Mouse (Mus musculus): Measurements from ENCODE around the gene U2surp.

Gene U2surp

GRCm38 (mm10) chr9:95511472-95512330 is at the start of gene U2surp:
Gene U2surp (minus strand): TSS chr9:95511996.
- peak; percentile 97 to 98 for DNase-seq

- DNase-seq = peak; percentile 6 to 29
These were observed 48.3 kb upstream of the U2surp start for GRCm38 (mm10) chr9:95559936-95560735.

- peak; percentile 6 to 22 for DNase-seq
These were observed 47.5 kb upstream of the U2surp start, which contains the start of gene Paqr9 for GRCm38 (mm10) chr9:95559059-95559935. Gene Paqr9 (plus strand): TSS chr9:95559657.

GRCm38 (mm10) chr9:95558726-95559058 is 46.9 kb upstream of the U2surp start:
- DNase-seq = no peak

GRCm38 (mm10) chr9:95557722-95558121 is 45.9 kb upstream of the U2surp start:
- DNase-seq = no peak

GRCm38 (mm10) chr9:95556067-95556512 is 44.3 kb upstream of the U2surp start:
- DNase-seq = no peak

- DNase-seq = no peak
These were observed 43.5 kb upstream of the U2surp start for GRCm38 (mm10) chr9:95555233-95555740.

- DNase-seq = no peak
These were observed 42.7 kb upstream of the U2surp start for GRCm38 (mm10) chr9:95554231-95555221.

- DNase-seq = no peak
These were observed 40.4 kb upstream of the U2surp start for GRCm38 (mm10) chr9:95552175-95552705.

GRCm38 (mm10) chr9:95550856-95551774 is 39.3 kb upstream of the U2surp start:
- no peak for DNase-seq

GRCm38 (mm10) chr9:95549626-95550411 is 38.0 kb upstream of the U2surp start:
- DNase-seq = no peak

GRCm38 (mm10) chr9:95546679-95547078 is 34.9 kb upstream of the U2surp start:
- DNase-seq = no peak

- DNase-seq = no peak
These were observed 32.8 kb upstream of the U2surp start for GRCm38 (mm10) chr9:95544598-95544997.

GRCm38 (mm10) chr9:95542475-95542874 is 30.7 kb upstream of the U2surp start:
- DNase-seq = no peak

GRCm38 (mm10) chr9:95541650-95542432 is 30.0 kb upstream of the U2surp start:
- DNase-seq = no peak

GRCm38 (mm10) chr9:95541208-95541607 is 29.4 kb upstream of the U2surp start:
- DNase-seq = no peak

GRCm38 (mm10) chr9:95540487-95540886 is 28.7 kb upstream of the U2surp start:
- peak; percentile 41 to 54 for DNase-seq

- DNase-seq = no peak
These were observed 27.5 kb upstream of the U2surp start for GRCm38 (mm10) chr9:95539176-95539800.

Data from lung, postnatal 4 days (tissue).